Mouse (Mus musculus): ENCODE results near the gene Gm27021. TPM values are rescaled to one million over a fixed set of nuclear protein-coding genes. Genes with fewer than 3 reads are reported as not detected.

Gm27021 gene
- polyA plus RNA-seq (2014; fragmentation: Illumina TruSeq; extraction: RNeasy Lipid Tissue Mini Kit (QIAGEN cat#74804); ENCODE audit: low read depth, low replicate concordance), result not detected

GRCm38 (mm10) chr8:120667561-120668373, at the start of gene Gm27021, which contains the start of gene Cox4i1:
Gene Gm27021, minus strand, starts transcription at chr8:120668079.
Gene Cox4i1, plus strand, starts transcription at chr8:120668222.

DNA sequence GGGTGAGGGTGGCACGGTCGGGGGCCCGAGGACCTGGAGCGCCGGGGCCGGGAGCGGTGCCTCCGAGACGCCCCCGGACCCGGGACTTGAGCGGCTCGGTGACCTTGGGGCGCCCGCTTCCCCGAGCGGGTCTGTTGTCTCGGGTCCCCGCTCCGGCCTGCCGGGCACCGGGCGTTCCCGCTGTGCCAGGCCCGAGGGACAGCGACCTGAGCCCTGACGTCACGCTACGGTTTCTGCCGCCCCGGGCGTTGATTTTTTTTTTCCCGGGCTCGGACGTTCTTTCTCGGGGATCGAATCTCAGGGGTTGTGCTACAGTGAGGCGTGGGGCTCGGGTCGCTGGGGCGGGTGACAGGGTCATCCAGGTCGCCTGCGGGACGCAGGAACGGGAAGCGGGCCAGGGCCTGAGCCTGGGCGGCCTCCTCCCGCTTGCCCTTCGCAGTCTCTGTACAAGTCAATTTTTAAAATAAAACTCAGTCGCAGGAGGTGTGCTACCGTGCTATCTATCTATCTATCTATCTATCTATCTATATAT, 561 bp upstream of the Gm27021 start, which contains the start of gene Emc8:
Emc8 (minus strand) TSS at position 200 of the 532 bp plus-strand sequence.

GRCm38 (mm10) chr8:120647532-120647931, 20.3 kb downstream of the Gm27021 start, which contains the start of gene 1190005I06Rik:
Gene 1190005I06Rik, minus strand, starts transcription at chr8:120647632.

DNA sequence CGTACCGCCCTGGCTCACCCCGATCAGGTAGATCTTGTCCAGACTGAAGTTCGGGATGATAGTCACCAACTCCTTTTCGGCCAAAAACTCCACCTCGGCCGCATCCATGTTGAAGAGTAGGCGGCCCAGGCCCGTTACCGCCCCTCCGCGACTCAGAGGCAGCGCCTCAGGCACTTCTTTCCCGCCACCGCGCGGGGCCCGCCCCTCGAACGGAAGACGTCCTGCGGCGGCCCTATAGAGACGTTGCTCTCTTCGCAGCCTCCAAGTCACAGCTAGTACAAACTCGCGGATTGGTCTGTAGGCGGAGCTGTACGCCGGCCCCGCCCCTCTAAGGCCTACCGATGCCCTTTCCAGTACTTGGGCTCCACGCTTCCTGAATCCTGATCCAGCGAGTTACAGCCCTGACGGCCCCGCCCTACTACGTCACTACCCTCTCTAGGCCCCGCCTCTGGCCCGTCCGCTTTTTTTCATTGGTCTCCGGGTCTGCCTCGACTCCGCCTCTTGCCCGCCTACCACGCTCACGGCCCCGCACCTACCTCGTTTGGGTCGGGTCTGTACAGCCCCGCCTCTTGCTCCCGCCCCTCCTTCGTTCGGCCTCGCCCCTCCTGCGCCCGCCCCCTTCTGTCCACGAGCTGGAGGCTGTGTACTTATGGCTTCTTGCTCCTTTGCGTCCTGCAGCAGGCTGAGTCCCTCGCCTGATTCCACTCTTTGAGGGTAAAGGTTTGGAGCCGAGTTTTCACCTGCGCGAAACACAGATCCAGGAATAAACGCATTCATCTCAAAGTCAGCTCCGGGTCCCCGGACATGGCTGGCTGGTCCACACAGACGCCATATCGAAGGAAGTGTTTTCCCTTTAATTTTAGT, 78.7 kb downstream of the Gm27021 start, which contains the start of gene Gins2:
Gins2 (minus strand) TSS at position 397 of the 864 bp plus-strand sequence.

Other genes starting within 250 kb of the Gm27021 start
- not detected for gene Gins2, start 78.8 kb downstream of the Gm27021 start, polyA plus RNA-seq (2014; fragmentation: Illumina TruSeq; extraction: RNeasy Lipid Tissue Mini Kit (QIAGEN cat#74804); ENCODE audit: low read depth, low replicate concordance)
- not detected for gene 1190005I06Rik, start 20.4 kb downstream of the Gm27021 start, polyA plus RNA-seq (2014; fragmentation: Illumina TruSeq; extraction: RNeasy Lipid Tissue Mini Kit (QIAGEN cat#74804); ENCODE audit: low read depth, low replicate concordance)
- gene Cox4i1, start 143 bp upstream of the Gm27021 start, polyA plus RNA-seq (2014; fragmentation: Illumina TruSeq; extraction: RNeasy Lipid Tissue Mini Kit (QIAGEN cat#74804); ENCODE audit: low read depth, low replicate concordance), result 57.4 TPM
- gene Emc8, start 494 bp upstream of the Gm27021 start, polyA plus RNA-seq (2014; fragmentation: Illumina TruSeq; extraction: RNeasy Lipid Tissue Mini Kit (QIAGEN cat#74804); ENCODE audit: low read depth, low replicate concordance), result 7.0 TPM
- gene Irf8, start 68.3 kb upstream of the Gm27021 start, polyA plus RNA-seq (2014; fragmentation: Illumina TruSeq; extraction: RNeasy Lipid Tissue Mini Kit (QIAGEN cat#74804); ENCODE audit: low read depth, low replicate concordance), result 0.85 TPM

All from kidney, adult 10 weeks (tissue).